Mouse (Mus musculus) heart, adult 2 months (tissue): Measurements from ENCODE around the gene Dcaf6. TPM values are rescaled to one million over a fixed set of nuclear protein-coding genes. Genes with fewer than 3 reads are reported as not detected.

Experiments
- DNase-seq, 2 experiments: peaks; one replicate each; pipeline ENCODE4 v3.0.0; 2021
- H3K27ac ChIP-seq: fragments of 200-600 bp; 2 replicates; pipeline ENCODE4 v1.8.1; 2022
- H3K27me3 ChIP-seq: fragments of 200-500 bp; 2 replicates; pipeline ENCODE4 v1.6.1; 2012; ENCODE audit warnings: mild to moderate bottlenecking, low read length, inconsistent platforms, mixed read lengths; ENCODE audit not compliant: control insufficient read depth, insufficient read depth
- H3K36me3 ChIP-seq: fragments of 200-500 bp; 2 replicates; pipeline ENCODE4 v1.6.1; 2012; ENCODE audit warnings: low read length, inconsistent platforms; ENCODE audit not compliant: control insufficient read depth, insufficient read depth
- H3K4me1 ChIP-seq: fragments of 200-500 bp; 2 replicates; pipeline ENCODE4 v1.6.1; 2011; ENCODE audit warnings: low read length; ENCODE audit not compliant: control insufficient read depth, insufficient read depth
- H3K4me3 ChIP-seq: fragments of 200-600 bp; 2 replicates; pipeline ENCODE4 v1.8.1; 2022
- H3K79me2 ChIP-seq: fragments of 200-500 bp; replicated peaks from 2 replicates; pipeline ENCODE4 v1.6.1; 2012; ENCODE audit warnings: mild to moderate bottlenecking, inconsistent platforms, low read length, moderate library complexity, mixed read lengths; ENCODE audit not compliant: control insufficient read depth, insufficient read depth
- H3K9ac ChIP-seq: fragments of 200-500 bp; 2 replicates; pipeline ENCODE4 v1.6.1; 2012; ENCODE audit warnings: low read depth, mild to moderate bottlenecking, control low read depth, inconsistent platforms, low read length, mixed read lengths
- CTCF ChIP-seq: fragments of 200-600 bp; IDR thresholded peaks from 2 replicates; pipeline ENCODE4 v1.8.1; 2022; ENCODE audit warnings: antibody characterized with exemption, mild to moderate bottlenecking, moderate library complexity
- EP300 ChIP-seq: fragments of 200-500 bp; IDR thresholded peaks from 2 replicates; pipeline ENCODE4 v1.6.1; 2011; ENCODE audit warnings: low read depth, low read length, control low read depth; ENCODE audit not compliant: insufficient read depth
- POLR2A ChIP-seq: fragments of 200-500 bp; IDR thresholded peaks from 2 replicates; pipeline ENCODE4 v1.6.1; 2011; ENCODE audit warnings: mild to moderate bottlenecking, low read depth, low read length, control low read depth; ENCODE audit not compliant: insufficient read depth
- WGBS: fragments of 180-500 bp; shearing (Covaris S2); methylation state at CpG from one replicate; pipeline ENCODE4 v1.1.7; 2018; 5-methylcytosine and 5-hydroxymethylcytosine counted together
- intact Hi-C: fragments of 180-260 bp; cut with DNase I; formaldehyde crosslinking; loops from one replicate; pipeline ENCODE4 v1.15.1; 2025
- polyA plus RNA-seq: library from polyadenylated mRNA; depleted of rRNA; stranded (reverse); fragments of >200 nt; gene quantifications from 2 replicates; pipeline ENCODE4 v1.2.3, GENCODE M21; 2012
- total RNA-seq, 2 experiments: library from RNA; stranded (reverse); gene quantifications; 2 replicates each; pipeline ENCODE4 v1.2.3; 2021

Dcaf6 gene
- total and polyA plus RNA-seq, 3 experiments: 43.3 to 112 (median 93.6) TPM

- 83% methylated on average over 11 of the region's 11 CpGs for WGBS
- H3K27ac ChIP-seq: no peak overlapping the region
- no peaks in the 10 kb centered on the region for H3K27me3 ChIP-seq
- TF ChIP-seq EP300 (no peak), POLR2A (no peak), CTCF (no peak)
- intact Hi-C loops: no loop called here
- no peak for DNase-seq
- no peaks in the 10 kb centered on the region for H3K4me1 ChIP-seq
- no peak overlapping the region for H3K9ac ChIP-seq
- H3K36me3 ChIP-seq: no peaks in the 10 kb centered on the region
- no peak overlapping the region for H3K4me3 ChIP-seq
- no peaks in the 10 kb centered on the region for H3K79me2 ChIP-seq
These were observed 152.1 kb downstream of the Dcaf6 start for GRCm38 (mm10) chr1:165308180-165308579.

GRCm38 (mm10) chr1:165304341-165304740, 155.9 kb downstream of the Dcaf6 start:
- no peaks in the 10 kb centered on the region for H3K27me3 ChIP-seq
- no peak for TF ChIP-seq POLR2A
- no peak for TF ChIP-seq EP300
- TF ChIP-seq CTCF: no peak
- H3K27ac ChIP-seq: no peak overlapping the region
- intact Hi-C loops: no loop called here
- 80% methylated on average over 7 of the region's 7 CpGs for WGBS
- no peaks in the 10 kb centered on the region for H3K79me2 ChIP-seq
- H3K36me3 ChIP-seq: no peaks in the 10 kb centered on the region
- no peak for DNase-seq
- no peaks in the 10 kb centered on the region for H3K4me1 ChIP-seq
- H3K4me3 ChIP-seq: no peak overlapping the region
- H3K9ac ChIP-seq: no peak overlapping the region

GRCm38 (mm10) chr1:165303209-165303608, 157.1 kb downstream of the Dcaf6 start:
- Histone ChIP-seq H3K4me3 (no peak overlapping the region), H3K79me2 (no peaks in the 10 kb centered on the region), H3K36me3 (no peaks in the 10 kb centered on the region), H3K27ac (no peak overlapping the region), H3K4me1 (no peaks in the 10 kb centered on the region), H3K27me3 (no peaks in the 10 kb centered on the region), H3K9ac (no peak overlapping the region)
- DNase-seq: no peak
- 85% methylated on average over 6 of the region's 6 CpGs for WGBS
- no peak for TF ChIP-seq POLR2A
- no peak for TF ChIP-seq CTCF
- intact Hi-C loops: no loop called here

- H3K4me3 ChIP-seq: no peak overlapping the region
- H3K36me3 ChIP-seq: no peaks in the 10 kb centered on the region
- WGBS: 64% methylated on average over 13 of the region's 13 CpGs
- H3K27me3 ChIP-seq: no peaks in the 10 kb centered on the region
- no peak overlapping the region for H3K9ac ChIP-seq
- H3K4me1 ChIP-seq: no peaks in the 10 kb centered on the region
- intact Hi-C loops: no loop called here
- no peaks in the 10 kb centered on the region for H3K79me2 ChIP-seq
- no peak overlapping the region for H3K27ac ChIP-seq
- no peak for TF ChIP-seq EP300
- no peak for TF ChIP-seq POLR2A
- TF ChIP-seq CTCF: no peak
- DNase-seq: peak; percentile 43 to 46
These were observed 157.6 kb downstream of the Dcaf6 start for GRCm38 (mm10) chr1:165302455-165303208.

- no peak for TF ChIP-seq EP300
- intact Hi-C loops: no loop called here
- 90% methylated on average over 2 of the region's 2 CpGs for WGBS
These were observed 158.7 kb downstream of the Dcaf6 start for GRCm38 (mm10) chr1:165301567-165301966.

GRCm38 (mm10) chr1:165301108-165301507, 159.2 kb downstream of the Dcaf6 start:
- Histone ChIP-seq H3K4me1 (no peaks in the 10 kb centered on the region), H3K79me2 (no peaks in the 10 kb centered on the region), H3K9ac (no peak overlapping the region), H3K36me3 (no peaks in the 10 kb centered on the region), H3K27me3 (no peaks in the 10 kb centered on the region), H3K4me3 (no peak overlapping the region), H3K27ac (no peak overlapping the region)
- intact Hi-C loops: no loop called here
- TF ChIP-seq POLR2A (no peak), CTCF (no peak)
- no peak for DNase-seq
- WGBS: 80% methylated on average over 3 of the region's 3 CpGs

More at GRCm38 (mm10) chr1:165301567-165301966, 158.7 kb downstream of the Dcaf6 start:
- no peaks in the 10 kb centered on the region for H3K4me1 ChIP-seq
- DNase-seq: no peak
- H3K9ac ChIP-seq: no peak overlapping the region
- no peak overlapping the region for H3K4me3 ChIP-seq
- no peak overlapping the region for H3K27ac ChIP-seq
- H3K79me2 ChIP-seq: no peaks in the 10 kb centered on the region
- no peaks in the 10 kb centered on the region for H3K27me3 ChIP-seq
- H3K36me3 ChIP-seq: no peaks in the 10 kb centered on the region
